Mouse (Mus musculus): ENCODE data around the gene Rnf182. TPM values are rescaled to one million over a fixed set of nuclear protein-coding genes. Genes with fewer than 3 reads are reported as not detected.

Rnf182 gene
- total and polyA plus RNA-seq, 2 experiments: not detected

GRCm38 (mm10) chr13:43577254-43577653, 38.3 kb upstream of the Rnf182 start:
- TF ChIP-seq POLR2A (IDR thresholded peaks at IDR 0.05; ENCODE audit: extremely low read depth, insufficient read depth, low read length) (no peak), CTCF (IDR thresholded peaks at IDR 0.05; ENCODE audit: low read depth, low read length) (peak; percentile 32; the same call in 1 of the 2 replicates)
- H3K4me3 ChIP-seq (ENCODE audit: insufficient read depth, low read depth, low read length): no peak overlapping the region
- H3K36me3 ChIP-seq (ENCODE audit: control insufficient read depth, insufficient read depth, low read length): no peaks in the 10 kb centered on the region
- H3K79me2 ChIP-seq (ENCODE audit: control insufficient read depth, insufficient read depth, low read length): no peaks in the 10 kb centered on the region
- DNase-seq (ENCODE audit: extremely low read depth, low read depth, low spot score): no peak
- no peaks in the 10 kb centered on the region for H3K27me3 ChIP-seq (ENCODE audit: control insufficient read depth, insufficient read depth, low read length)
- H3K9ac ChIP-seq (ENCODE audit: low read depth, low read length): no peak overlapping the region
- H3K27ac ChIP-seq (replicated peaks; ENCODE audit: insufficient read depth, low read depth, low read length): no peak overlapping the region
- no peaks in the 10 kb centered on the region for H3K4me1 ChIP-seq (ENCODE audit: control insufficient read depth, insufficient read depth, low read length)
- WGBS: 72% methylated on average over 5 of the region's 5 CpGs

GRCm38 (mm10) chr13:43577766-43578165, 37.7 kb upstream of the Rnf182 start:
- no peak for TF ChIP-seq CTCF (IDR thresholded peaks at IDR 0.05; ENCODE audit: low read depth, low read length)
- TF ChIP-seq POLR2A (IDR thresholded peaks at IDR 0.05; ENCODE audit: extremely low read depth, insufficient read depth, low read length): no peak
- H3K4me3 ChIP-seq (ENCODE audit: insufficient read depth, low read depth, low read length): no peak overlapping the region
- 91% methylated on average over 12 of the region's 12 CpGs for WGBS
- H3K9ac ChIP-seq (ENCODE audit: low read depth, low read length): no peak overlapping the region
- no peaks in the 10 kb centered on the region for H3K79me2 ChIP-seq (ENCODE audit: control insufficient read depth, insufficient read depth, low read length)
- no peaks in the 10 kb centered on the region for H3K4me1 ChIP-seq (ENCODE audit: control insufficient read depth, insufficient read depth, low read length)
- H3K36me3 ChIP-seq (ENCODE audit: control insufficient read depth, insufficient read depth, low read length): no peaks in the 10 kb centered on the region
- DNase-seq (ENCODE audit: extremely low read depth, low read depth, low spot score): no peak
- H3K27me3 ChIP-seq (ENCODE audit: control insufficient read depth, insufficient read depth, low read length): no peaks in the 10 kb centered on the region
- no peak overlapping the region for H3K27ac ChIP-seq (replicated peaks; ENCODE audit: insufficient read depth, low read depth, low read length)

- Histone ChIP-seq H3K79me2 (ENCODE audit: control insufficient read depth, insufficient read depth, low read length) (no peaks in the 10 kb centered on the region), H3K27me3 (ENCODE audit: control insufficient read depth, insufficient read depth, low read length) (no peaks in the 10 kb centered on the region), H3K36me3 (ENCODE audit: control insufficient read depth, insufficient read depth, low read length) (no peaks in the 10 kb centered on the region), H3K27ac (replicated peaks; ENCODE audit: insufficient read depth, low read depth, low read length) (no peak overlapping the region), H3K4me3 (ENCODE audit: insufficient read depth, low read depth, low read length) (no peak overlapping the region), H3K4me1 (ENCODE audit: control insufficient read depth, insufficient read depth, low read length) (no peaks in the 10 kb centered on the region), H3K9ac (ENCODE audit: low read depth, low read length) (no peak overlapping the region)
- WGBS: 25% methylated on average over 18 of the region's 18 CpGs
- TF ChIP-seq POLR2A (IDR thresholded peaks at IDR 0.05; ENCODE audit: extremely low read depth, insufficient read depth, low read length) (no peak), CTCF (IDR thresholded peaks at IDR 0.05; ENCODE audit: low read depth, low read length) (peak; percentile 84)
- peak; percentile 46 for DNase-seq (ENCODE audit: extremely low read depth, low read depth, low spot score)
Measured at GRCm38 (mm10) chr13:43579740-43580139, 35.8 kb upstream of the Rnf182 start.

- H3K4me1 ChIP-seq (ENCODE audit: control insufficient read depth, insufficient read depth, low read length): no peaks in the 10 kb centered on the region
- DNase-seq (ENCODE audit: extremely low read depth, low read depth, low spot score): no peak
- no peaks in the 10 kb centered on the region for H3K36me3 ChIP-seq (ENCODE audit: control insufficient read depth, insufficient read depth, low read length)
- WGBS: 95% methylated on average over 5 of the region's 5 CpGs
- H3K27ac ChIP-seq (replicated peaks; ENCODE audit: insufficient read depth, low read depth, low read length): no peak overlapping the region
- no peak overlapping the region for H3K4me3 ChIP-seq (ENCODE audit: insufficient read depth, low read depth, low read length)
- H3K9ac ChIP-seq (ENCODE audit: low read depth, low read length): no peak overlapping the region
- no peaks in the 10 kb centered on the region for H3K79me2 ChIP-seq (ENCODE audit: control insufficient read depth, insufficient read depth, low read length)
- no peaks in the 10 kb centered on the region for H3K27me3 ChIP-seq (ENCODE audit: control insufficient read depth, insufficient read depth, low read length)
- TF ChIP-seq CTCF (IDR thresholded peaks at IDR 0.05; ENCODE audit: low read depth, low read length) (no peak), POLR2A (IDR thresholded peaks at IDR 0.05; ENCODE audit: extremely low read depth, insufficient read depth, low read length) (no peak)
Measured at GRCm38 (mm10) chr13:43580661-43581060, 34.8 kb upstream of the Rnf182 start.

GRCm38 (mm10) chr13:43582961-43583360, 32.5 kb upstream of the Rnf182 start:
- no peaks in the 10 kb centered on the region for H3K4me1 ChIP-seq (ENCODE audit: control insufficient read depth, insufficient read depth, low read length)
- no peaks in the 10 kb centered on the region for H3K79me2 ChIP-seq (ENCODE audit: control insufficient read depth, insufficient read depth, low read length)
- 57% methylated on average over 16 of the region's 16 CpGs for WGBS
- H3K4me3 ChIP-seq (ENCODE audit: insufficient read depth, low read depth, low read length): no peak overlapping the region
- no peaks in the 10 kb centered on the region for H3K27me3 ChIP-seq (ENCODE audit: control insufficient read depth, insufficient read depth, low read length)
- no peak overlapping the region for H3K27ac ChIP-seq (replicated peaks; ENCODE audit: insufficient read depth, low read depth, low read length)
- no peak for DNase-seq (ENCODE audit: extremely low read depth, low read depth, low spot score)
- no peaks in the 10 kb centered on the region for H3K36me3 ChIP-seq (ENCODE audit: control insufficient read depth, insufficient read depth, low read length)
- TF ChIP-seq CTCF (IDR thresholded peaks at IDR 0.05; ENCODE audit: low read depth, low read length) (no peak), POLR2A (IDR thresholded peaks at IDR 0.05; ENCODE audit: extremely low read depth, insufficient read depth, low read length) (no peak)
- no peak overlapping the region for H3K9ac ChIP-seq (ENCODE audit: low read depth, low read length)

- WGBS: 63% methylated on average over 8 of the region's 8 CpGs
- no peak for TF ChIP-seq CTCF (IDR thresholded peaks at IDR 0.05; ENCODE audit: low read depth, low read length)
- TF ChIP-seq POLR2A (IDR thresholded peaks at IDR 0.05; ENCODE audit: extremely low read depth, insufficient read depth, low read length): no peak
- no peaks in the 10 kb centered on the region for H3K4me1 ChIP-seq (ENCODE audit: control insufficient read depth, insufficient read depth, low read length)
- DNase-seq (ENCODE audit: extremely low read depth, low read depth, low spot score): no peak
- no peaks in the 10 kb centered on the region for H3K36me3 ChIP-seq (ENCODE audit: control insufficient read depth, insufficient read depth, low read length)
- no peak overlapping the region for H3K4me3 ChIP-seq (ENCODE audit: insufficient read depth, low read depth, low read length)
- no peak overlapping the region for H3K9ac ChIP-seq (ENCODE audit: low read depth, low read length)
- H3K79me2 ChIP-seq (ENCODE audit: control insufficient read depth, insufficient read depth, low read length): no peaks in the 10 kb centered on the region
- H3K27me3 ChIP-seq (ENCODE audit: control insufficient read depth, insufficient read depth, low read length): no peaks in the 10 kb centered on the region
- H3K27ac ChIP-seq (replicated peaks; ENCODE audit: insufficient read depth, low read depth, low read length): no peak overlapping the region
Measured at GRCm38 (mm10) chr13:43583504-43583903, 32.0 kb upstream of the Rnf182 start.
